Mouse (Mus musculus): ENCODE data around the gene Kank1. TPM values are rescaled to one million over a fixed set of nuclear protein-coding genes. Genes with fewer than 3 reads are reported as not detected.

Gene Kank1
- polyA plus RNA-seq, 1 experiment from 2014 or later = 66.9 TPM

GRCm38 (mm10) chr19:25253628-25254027 lies 16.9 kb downstream of the Kank1 start:
- H3K9ac ChIP-seq (replicated peaks) = no peak overlapping the region
- H3K4me2 ChIP-seq = no peak overlapping the region
- WGBS = 86% methylated on average over 3 of the region's 3 CpGs
- H3K4me1 ChIP-seq (replicated peaks) = peaks cover 10% of the 10 kb centered on the region
- no peak for ATAC-seq (ENCODE audit: insufficient number of reproducible peaks, insufficient read depth, low FRiP score, low TSS enrichment, low read depth)
- no peak overlapping the region for H3K27ac ChIP-seq
- no peaks in the 10 kb centered on the region for H3K9me3 ChIP-seq
- no peaks in the 10 kb centered on the region for H3K27me3 ChIP-seq
- H3K36me3 ChIP-seq = no peaks in the 10 kb centered on the region
- no peak overlapping the region for H3K4me3 ChIP-seq (replicated peaks)

DNA sequence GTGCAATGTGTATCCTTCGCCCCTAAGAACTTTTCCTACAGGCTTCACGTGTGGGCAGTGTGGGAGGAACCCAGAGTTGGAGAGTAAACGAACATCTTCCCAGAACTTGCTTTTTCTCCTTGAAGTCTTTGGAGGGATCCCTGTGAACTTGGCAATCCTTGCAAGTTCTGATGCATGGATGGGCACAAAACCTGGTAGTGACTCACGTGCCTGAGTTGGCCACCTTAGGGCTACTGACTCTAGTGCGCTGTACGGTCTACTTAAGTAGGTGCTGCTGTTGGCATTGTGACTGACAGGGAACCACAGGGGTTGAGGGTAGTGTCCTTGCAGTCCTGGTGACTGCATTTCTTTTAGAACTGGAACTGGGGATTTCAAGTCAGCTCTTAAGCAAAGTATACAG lies 21.5 kb downstream of the Kank1 start:
- no peak overlapping the region for H3K4me2 ChIP-seq
- WGBS = 88% methylated on average over 6 of the region's 6 CpGs

GRCm38 (mm10) chr19:25266181-25266580 lies 29.4 kb downstream of the Kank1 start:
- no peak overlapping the region for H3K9ac ChIP-seq (replicated peaks)
- H3K4me2 ChIP-seq = no peak overlapping the region
- 84% methylated on average over 9 of the region's 9 CpGs for WGBS
- no peaks in the 10 kb centered on the region for H3K36me3 ChIP-seq
- no peaks in the 10 kb centered on the region for H3K27me3 ChIP-seq
- H3K4me1 ChIP-seq (replicated peaks) = peaks cover 10% of the 10 kb centered on the region; the same call in 1 of the 2 replicates
- ATAC-seq (ENCODE audit: insufficient number of reproducible peaks, insufficient read depth, low FRiP score, low TSS enrichment, low read depth) = no peak
- no peak overlapping the region for H3K4me3 ChIP-seq (replicated peaks)
- no peak overlapping the region for H3K27ac ChIP-seq
- no peaks in the 10 kb centered on the region for H3K9me3 ChIP-seq

More for the DNA sequence above, 21.5 kb downstream of the Kank1 start:
- Histone ChIP-seq H3K9me3 (no peaks in the 10 kb centered on the region), H3K27ac (no peak overlapping the region), H3K27me3 (no peaks in the 10 kb centered on the region), H3K36me3 (no peaks in the 10 kb centered on the region), H3K4me3 (replicated peaks) (no peak overlapping the region), H3K4me1 (replicated peaks) (no peaks in the 10 kb centered on the region), H3K9ac (replicated peaks) (no peak overlapping the region)
- ATAC-seq (ENCODE audit: insufficient number of reproducible peaks, insufficient read depth, low FRiP score, low TSS enrichment, low read depth) = no peak

- H3K4me1 ChIP-seq (replicated peaks) = peaks cover 18% of the 10 kb centered on the region
- no peak overlapping the region for H3K27ac ChIP-seq
- H3K36me3 ChIP-seq = no peaks in the 10 kb centered on the region
- 55% methylated on average over 6 of the region's 6 CpGs for WGBS
- H3K9ac ChIP-seq (replicated peaks) = no peak overlapping the region
- no peak overlapping the region for H3K4me3 ChIP-seq (replicated peaks)
- no peak overlapping the region for H3K4me2 ChIP-seq
- no peaks in the 10 kb centered on the region for H3K9me3 ChIP-seq
- H3K27me3 ChIP-seq = no peaks in the 10 kb centered on the region
- ATAC-seq (ENCODE audit: insufficient number of reproducible peaks, insufficient read depth, low FRiP score, low TSS enrichment, low read depth) = no peak
Measured at GRCm38 (mm10) chr19:25267247-25267646, 30.5 kb downstream of the Kank1 start.

DNA sequence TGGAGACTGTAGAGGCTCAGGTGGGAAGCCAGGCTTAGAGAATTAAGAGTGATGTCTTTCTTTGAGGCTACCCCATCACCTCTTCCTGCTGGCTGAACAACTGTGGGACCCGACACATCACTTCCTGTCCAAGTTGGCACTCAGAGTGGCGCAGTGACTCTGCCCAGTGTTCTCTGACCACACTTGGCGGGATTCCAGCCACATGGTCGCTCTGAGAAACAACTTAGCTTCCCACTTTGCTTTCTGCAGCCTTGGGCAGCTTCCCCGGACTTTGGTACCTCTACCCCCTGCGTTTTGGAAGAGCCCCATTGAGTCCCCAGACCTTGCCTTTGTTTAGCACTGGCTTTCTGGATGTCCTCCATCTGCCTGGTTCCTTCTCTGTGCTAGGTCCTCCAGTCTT lies 31.8 kb downstream of the Kank1 start:
- Histone ChIP-seq H3K4me1 (replicated peaks) (peaks cover 30% of the 10 kb centered on the region), H3K9me3 (no peaks in the 10 kb centered on the region), H3K4me3 (replicated peaks) (no peak overlapping the region), H3K4me2 (no peak overlapping the region), H3K9ac (replicated peaks) (no peak overlapping the region), H3K27me3 (no peaks in the 10 kb centered on the region), H3K36me3 (no peaks in the 10 kb centered on the region), H3K27ac (no peak overlapping the region)
- ATAC-seq (ENCODE audit: insufficient number of reproducible peaks, insufficient read depth, low FRiP score, low TSS enrichment, low read depth) = no peak
- WGBS = 88% methylated on average over 6 of the region's 6 CpGs

- Histone ChIP-seq H3K4me1 (replicated peaks) (peaks cover 32% of the 10 kb centered on the region), H3K9me3 (no peaks in the 10 kb centered on the region), H3K36me3 (no peaks in the 10 kb centered on the region), H3K27ac (no peak overlapping the region), H3K4me3 (replicated peaks) (no peak overlapping the region), H3K27me3 (no peaks in the 10 kb centered on the region), H3K4me2 (no peak overlapping the region), H3K9ac (replicated peaks) (no peak overlapping the region)
- WGBS = 47% methylated on average over 9 of the region's 9 CpGs
- ATAC-seq (ENCODE audit: insufficient number of reproducible peaks, insufficient read depth, low FRiP score, low TSS enrichment, low read depth) = no peak
Measured at GRCm38 (mm10) chr19:25271591-25271990, 34.8 kb downstream of the Kank1 start.

DNA sequence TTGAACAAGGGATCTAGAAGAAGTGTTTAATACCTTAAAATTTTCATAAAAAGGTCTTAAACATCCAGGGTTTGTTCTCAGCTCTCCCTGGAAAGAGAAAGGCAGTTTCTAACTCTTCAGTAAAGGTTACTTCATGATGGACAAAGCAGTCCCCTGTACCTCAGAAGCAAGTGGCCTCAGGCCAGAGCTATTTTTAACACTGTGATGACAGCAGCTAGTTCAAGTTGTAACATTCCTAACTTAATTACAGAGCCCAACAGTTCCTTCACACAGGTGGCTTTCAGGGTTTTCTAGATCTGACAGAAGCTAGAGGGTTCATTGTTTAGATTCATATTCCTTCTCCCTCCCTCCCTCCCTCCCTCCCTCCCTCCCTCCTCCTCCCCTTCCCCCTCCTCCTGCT lies 36.4 kb downstream of the Kank1 start:
- no peak overlapping the region for H3K4me2 ChIP-seq
- H3K9me3 ChIP-seq = no peaks in the 10 kb centered on the region
- no peaks in the 10 kb centered on the region for H3K36me3 ChIP-seq
- peaks cover 30% of the 10 kb centered on the region for H3K4me1 ChIP-seq (replicated peaks)
- no peaks in the 10 kb centered on the region for H3K27me3 ChIP-seq
- H3K27ac ChIP-seq = peak overlapping the region; percentile 67
- H3K9ac ChIP-seq (replicated peaks) = no peak overlapping the region
- ATAC-seq (ENCODE audit: insufficient number of reproducible peaks, insufficient read depth, low FRiP score, low TSS enrichment, low read depth) = peak; percentile 63; the same call in 1 of the 2 replicates
- H3K4me3 ChIP-seq (replicated peaks) = no peak overlapping the region

GRCm38 (mm10) chr19:25276600-25277395 lies 40.0 kb downstream of the Kank1 start:
- H3K4me1 ChIP-seq (replicated peaks) = peaks cover 27% of the 10 kb centered on the region
- 86% methylated on average over 15 of the region's 15 CpGs for WGBS
- ATAC-seq (ENCODE audit: insufficient number of reproducible peaks, insufficient read depth, low FRiP score, low TSS enrichment, low read depth) = no peak
- H3K9ac ChIP-seq (replicated peaks) = no peak overlapping the region
- H3K27me3 ChIP-seq = no peaks in the 10 kb centered on the region
- no peaks in the 10 kb centered on the region for H3K36me3 ChIP-seq
- H3K4me2 ChIP-seq = no peak overlapping the region
- H3K9me3 ChIP-seq = no peaks in the 10 kb centered on the region
- no peak overlapping the region for H3K27ac ChIP-seq
- no peak overlapping the region for H3K4me3 ChIP-seq (replicated peaks)

GRCm38 (mm10) chr19:25277761-25278160 lies 41.0 kb downstream of the Kank1 start:
- no peaks in the 10 kb centered on the region for H3K27me3 ChIP-seq
- no peak for ATAC-seq (ENCODE audit: insufficient number of reproducible peaks, insufficient read depth, low FRiP score, low TSS enrichment, low read depth)
- WGBS = 36% methylated on average over 5 of the region's 5 CpGs
- no peak overlapping the region for H3K4me2 ChIP-seq
- H3K4me3 ChIP-seq (replicated peaks) = no peak overlapping the region
- H3K4me1 ChIP-seq (replicated peaks) = peaks cover 18% of the 10 kb centered on the region
- no peak overlapping the region for H3K27ac ChIP-seq
- no peaks in the 10 kb centered on the region for H3K36me3 ChIP-seq
- no peak overlapping the region for H3K9ac ChIP-seq (replicated peaks)
- H3K9me3 ChIP-seq = no peaks in the 10 kb centered on the region

- H3K27me3 ChIP-seq = no peaks in the 10 kb centered on the region
- peaks cover 4% of the 10 kb centered on the region; the same call in 1 of the 2 replicates for H3K9me3 ChIP-seq
- H3K4me2 ChIP-seq = no peak overlapping the region
- no peak for ATAC-seq (ENCODE audit: insufficient number of reproducible peaks, insufficient read depth, low FRiP score, low TSS enrichment, low read depth)
- H3K4me1 ChIP-seq (replicated peaks) = peaks cover 11% of the 10 kb centered on the region; the same call in 1 of the 2 replicates
- WGBS = 84% methylated on average over 5 of the region's 5 CpGs
- no peak overlapping the region for H3K27ac ChIP-seq
- H3K9ac ChIP-seq (replicated peaks) = no peak overlapping the region
- H3K36me3 ChIP-seq = no peaks in the 10 kb centered on the region
- H3K4me3 ChIP-seq (replicated peaks) = no peak overlapping the region
Measured at GRCm38 (mm10) chr19:25279603-25280002, 42.8 kb downstream of the Kank1 start.

DNA sequence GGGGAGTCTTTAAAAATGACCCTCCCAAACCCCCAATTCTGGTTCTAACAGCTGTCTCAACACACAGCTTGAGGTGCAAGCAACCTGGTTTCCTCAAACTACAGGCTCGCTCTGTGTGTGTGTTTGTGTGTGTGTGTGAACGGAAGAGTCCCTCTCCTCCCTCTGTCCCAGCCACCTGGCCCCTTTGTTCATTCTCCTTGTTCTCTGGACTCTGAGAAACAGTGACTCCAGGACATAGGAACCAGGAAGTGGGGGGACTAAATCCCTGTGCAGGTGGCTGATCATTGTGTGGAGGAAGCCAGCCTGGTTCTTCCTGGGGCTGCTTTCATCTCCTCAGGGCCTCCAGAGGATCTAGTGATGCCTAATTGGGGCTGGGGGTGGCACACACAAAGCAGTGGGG lies 46.9 kb downstream of the Kank1 start:
- ATAC-seq (ENCODE audit: insufficient number of reproducible peaks, insufficient read depth, low FRiP score, low TSS enrichment, low read depth) = no peak
- 69% methylated on average over 2 of the region's 2 CpGs for WGBS

More for the DNA sequence above, 46.9 kb downstream of the Kank1 start:
- Histone ChIP-seq H3K9me3 (peaks cover 4% of the 10 kb centered on the region; the same call in 1 of the 2 replicates), H3K9ac (replicated peaks) (no peak overlapping the region), H3K4me1 (replicated peaks) (peaks cover 7% of the 10 kb centered on the region; the same call in 1 of the 2 replicates), H3K27ac (no peak overlapping the region), H3K36me3 (no peaks in the 10 kb centered on the region), H3K27me3 (no peaks in the 10 kb centered on the region), H3K4me2 (no peak overlapping the region), H3K4me3 (replicated peaks) (no peak overlapping the region)

Data from limb, embryonic 12.5 days (tissue).